Mouse (Mus musculus) ovary, adult 18-20 months (tissue): Measurements from ENCODE around the gene Ccm2l.

Experiments used
- DNase-seq: peaks from one replicate; pipeline ENCODE4 v3.0.0; 2022; ENCODE audit warnings: low spot score, mixed read lengths

Ccm2l gene

DNA sequence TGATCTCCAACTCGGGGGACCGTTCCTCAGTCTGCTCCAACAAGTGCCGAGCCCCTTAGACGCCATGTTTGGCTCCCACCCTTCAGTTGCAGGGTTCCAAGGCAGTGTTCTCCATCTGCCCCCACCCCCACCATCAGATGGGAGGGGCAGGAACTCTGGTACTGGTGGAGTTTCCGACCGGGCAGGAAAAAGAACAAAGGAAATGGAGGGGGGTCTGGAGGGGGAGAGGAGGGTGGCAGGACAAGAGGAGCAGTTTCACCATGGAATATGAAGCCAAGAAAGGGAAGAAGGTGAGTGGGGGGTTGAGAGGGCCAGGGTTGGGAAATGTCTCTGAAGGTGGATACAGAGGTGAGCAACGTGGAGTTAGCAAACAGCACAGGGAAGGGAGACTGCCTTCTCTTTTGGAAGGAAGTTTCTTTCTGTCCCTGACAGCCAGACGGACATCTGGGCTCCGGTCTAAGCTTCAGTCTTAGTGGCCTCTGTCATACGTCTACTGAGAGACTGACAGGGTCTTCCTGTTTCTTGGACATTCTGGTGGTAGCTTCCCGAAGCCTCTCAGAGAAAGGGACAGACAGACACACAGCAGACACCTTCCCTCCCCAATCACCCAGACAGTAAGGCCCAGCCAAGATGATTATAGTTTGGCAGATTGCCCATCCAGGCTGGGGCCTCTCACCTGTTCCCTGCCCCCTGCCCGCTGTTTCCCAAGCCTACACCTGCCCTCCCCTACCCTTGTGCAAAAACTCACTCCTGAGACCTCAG is at the start of gene Ccm2l:
TSS of gene Ccm2l (plus strand) at position 209 of the 762 bp plus-strand sequence.
- DNase-seq = no peak

- DNase-seq = no peak
Measured at GRCm38 (mm10) chr2:153016786-153017185, 49.0 kb upstream of the Ccm2l start.

GRCm38 (mm10) chr2:153019355-153019754 is 46.4 kb upstream of the Ccm2l start:
- DNase-seq = no peak

GRCm38 (mm10) chr2:153021163-153021562 is 44.6 kb upstream of the Ccm2l start:
- DNase-seq = no peak

- no peak for DNase-seq
Measured at GRCm38 (mm10) chr2:153022855-153023254, 42.9 kb upstream of the Ccm2l start.

DNA sequence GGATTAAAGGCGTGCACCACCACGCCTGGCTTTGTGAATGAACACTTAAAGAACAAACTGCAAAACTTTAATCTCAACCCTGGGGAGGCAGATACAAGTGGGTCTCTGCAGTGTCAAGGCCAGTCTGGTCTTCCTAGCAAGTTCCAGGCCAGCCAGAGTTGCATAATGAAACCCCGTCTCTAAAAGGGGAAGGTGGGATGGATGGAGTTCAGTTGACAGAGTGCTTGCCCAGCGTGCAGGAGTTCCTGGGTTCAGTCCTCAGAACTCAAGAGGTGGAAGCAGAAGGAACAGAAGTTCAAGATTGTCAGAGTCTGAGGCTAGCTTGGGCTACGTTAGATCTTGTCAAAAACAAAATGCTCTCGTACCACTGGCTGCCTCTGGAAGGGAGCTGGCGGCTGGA is 39.7 kb upstream of the Ccm2l start:
- DNase-seq = no peak

GRCm38 (mm10) chr2:153027501-153027900 is 38.3 kb upstream of the Ccm2l start:
- no peak for DNase-seq

GRCm38 (mm10) chr2:153030422-153030821 is 35.3 kb upstream of the Ccm2l start:
- DNase-seq = no peak

- no peak for DNase-seq
Measured at GRCm38 (mm10) chr2:153031126-153032082, 34.4 kb upstream of the Ccm2l start, which contains the start of gene Xkr7. Gene Xkr7, plus strand, starts transcription at chr2:153031852.

GRCm38 (mm10) chr2:153032083-153032842 is 33.5 kb upstream of the Ccm2l start:
- DNase-seq = peak; percentile 63

DNA sequence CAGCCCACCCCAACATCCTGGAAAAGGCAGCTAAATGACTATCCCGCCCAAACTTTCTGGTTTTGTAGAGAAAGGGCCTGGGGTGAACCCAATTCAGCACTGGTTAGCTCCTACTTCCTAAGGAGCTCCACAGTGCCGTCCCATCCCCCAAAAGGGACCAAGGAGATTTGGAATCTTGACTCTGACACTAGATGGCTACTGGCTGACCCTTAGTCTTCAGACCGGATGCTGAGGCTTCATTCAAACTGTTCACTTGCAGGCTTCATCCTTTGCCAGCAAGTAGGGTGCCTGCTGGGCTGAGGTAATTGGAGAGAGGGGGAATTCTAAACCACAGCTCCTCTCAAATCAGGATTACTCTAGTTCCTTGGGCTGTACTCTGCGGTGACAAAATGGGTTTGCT is 32.8 kb upstream of the Ccm2l start:
- DNase-seq = no peak

GRCm38 (mm10) chr2:153033545-153034230 is 32.1 kb upstream of the Ccm2l start:
- no peak for DNase-seq

GRCm38 (mm10) chr2:153036690-153037089 is 29.1 kb upstream of the Ccm2l start:
- no peak for DNase-seq

DNA sequence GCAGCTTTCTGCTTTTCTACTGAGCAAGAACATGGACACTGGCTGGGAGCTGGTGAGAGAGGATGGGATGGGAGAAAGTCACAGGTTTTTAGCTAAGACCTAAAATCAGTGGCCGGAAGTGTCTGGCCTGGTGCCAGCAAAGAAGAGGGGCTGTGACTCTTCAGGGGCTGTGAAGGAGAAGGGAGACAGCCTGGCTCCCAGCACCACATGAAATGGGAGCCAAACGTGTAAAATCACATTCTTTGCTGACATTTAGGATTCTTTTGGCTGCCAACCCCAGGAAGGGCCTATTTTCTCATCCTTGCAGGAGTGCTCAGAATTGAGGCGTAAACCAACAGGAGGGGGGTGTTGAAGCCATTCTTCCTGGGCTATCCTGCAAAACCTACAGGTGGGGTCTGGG is 21.9 kb upstream of the Ccm2l start:
- no peak for DNase-seq

DNA sequence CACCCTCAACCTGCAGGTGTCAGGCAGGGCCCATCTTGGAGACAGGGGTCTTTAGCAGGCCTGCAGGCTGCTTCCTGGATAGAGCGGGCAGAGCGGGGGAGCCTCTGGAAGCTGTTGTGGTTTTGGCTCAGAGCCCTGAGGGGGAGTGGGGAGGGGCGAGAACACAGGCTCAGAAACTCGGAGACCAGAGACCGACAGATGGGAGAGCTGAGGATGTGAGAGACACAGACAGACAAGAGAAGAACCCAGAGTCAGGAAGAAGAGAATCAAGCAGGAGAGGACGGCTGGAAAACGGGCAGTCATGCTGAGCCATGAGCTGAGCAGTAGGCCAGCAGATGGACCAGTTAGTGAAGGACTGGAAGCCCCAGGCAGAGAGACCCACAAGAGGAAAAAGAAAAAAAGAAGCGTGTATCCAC is 19.9 kb upstream of the Ccm2l start:
- no peak for DNase-seq

- no peak for DNase-seq
Measured at GRCm38 (mm10) chr2:153047828-153048465, 17.8 kb upstream of the Ccm2l start.

DNA sequence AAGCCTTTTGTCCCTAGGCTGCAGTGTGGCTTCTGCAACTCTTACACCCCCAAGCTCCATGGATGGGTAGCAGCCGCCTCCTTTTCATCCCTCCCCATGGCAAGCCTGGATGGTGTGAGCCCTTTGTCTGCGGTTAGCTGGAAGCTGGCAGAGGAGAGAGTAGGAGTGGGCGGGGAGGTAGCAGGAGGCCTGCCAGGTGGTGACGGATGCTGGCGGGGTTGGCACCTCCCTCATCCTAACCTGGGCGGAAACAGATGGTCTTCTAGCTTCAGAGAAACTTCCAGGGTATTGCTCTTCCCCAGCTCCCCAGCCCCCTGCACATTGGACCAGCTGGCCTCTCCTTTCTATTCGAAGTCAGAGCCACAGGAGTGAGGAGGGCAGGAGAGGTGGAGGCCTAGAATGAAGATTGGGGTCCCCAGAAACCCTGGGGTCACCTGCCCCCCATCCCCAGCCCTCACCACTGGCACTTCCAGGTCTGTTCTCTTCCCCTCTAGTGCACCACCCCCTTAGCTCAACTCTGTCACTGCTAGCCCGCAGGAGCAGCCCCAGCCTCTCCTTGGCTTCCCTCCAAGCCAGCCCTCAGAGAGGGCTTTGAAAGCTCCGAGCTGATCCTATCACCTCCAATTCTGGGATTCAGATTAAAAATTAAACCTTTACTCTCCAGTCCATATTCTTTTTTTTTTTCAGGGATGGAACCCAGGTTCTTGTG is 16.3 kb upstream of the Ccm2l start:
- no peak for DNase-seq

DNA sequence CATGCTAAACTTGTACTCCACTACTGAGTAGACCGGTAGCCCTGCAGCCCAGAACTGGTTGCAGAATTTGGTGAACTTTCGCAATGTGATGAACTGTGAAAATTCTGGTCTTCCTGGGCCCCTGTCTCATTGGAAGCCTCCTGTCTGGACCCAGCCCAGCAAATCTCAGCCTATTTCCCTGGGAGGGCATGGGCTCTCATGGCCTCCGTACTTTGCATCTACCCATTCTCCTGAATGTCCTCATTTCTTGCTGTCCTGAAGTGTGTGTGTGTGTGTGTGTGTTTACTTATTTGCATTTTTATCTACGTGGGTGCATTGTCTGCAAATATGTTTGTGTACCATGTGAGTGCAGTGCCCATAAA is 15.8 kb upstream of the Ccm2l start:
- no peak for DNase-seq

- no peak for DNase-seq
Measured at GRCm38 (mm10) chr2:153051095-153051494, 14.7 kb upstream of the Ccm2l start.

DNA sequence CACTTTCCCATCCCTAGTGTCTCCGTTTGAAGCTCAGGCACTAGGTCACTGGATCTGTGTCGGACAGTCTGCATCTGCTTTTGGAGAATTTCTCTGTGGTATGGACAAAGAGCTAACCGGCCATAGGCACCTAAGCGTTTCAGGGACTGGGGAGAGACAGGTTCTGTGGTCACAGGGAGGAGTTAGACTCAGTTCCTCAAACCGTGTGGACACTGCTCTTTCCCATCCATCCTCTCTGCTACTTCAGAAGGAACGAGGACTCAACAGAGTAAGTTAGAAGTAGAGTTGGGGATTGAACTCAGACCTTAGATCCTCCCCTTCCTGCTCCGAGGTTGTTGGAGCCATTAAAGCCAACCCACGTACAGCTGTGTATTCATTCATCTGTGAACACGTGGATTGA is 14.2 kb upstream of the Ccm2l start:
- DNase-seq = no peak
